Mouse (Mus musculus) liver, embryonic 16.5 days (tissue): ENCODE measurements around the gene Lats2. TPM values are rescaled to one million over a fixed set of nuclear protein-coding genes. Genes with fewer than 3 reads are reported as not detected.
A peak's percentile ranks its signal among the peaks of the same experiment; 100 is the strongest.
"Not testable (repeated sequence)": the region's sequence is repeated elsewhere in the genome, so short reads cannot be mapped to it uniquely, and the experiment has no call there.

Source experiments
- ATAC-seq: fragments of 200-750 bp; cut with Nextera tagmentation; 2 replicates; pipeline ENCODE4 v1.8.0; 2017; ENCODE audit warnings: low read depth, mild to moderate bottlenecking, moderate number of reproducible peaks, moderate library complexity
- H3K27ac ChIP-seq: fragments of 300-500 bp; sonication (generic); 2 replicates; pipeline ENCODE4 v1.5.1; 2014; ENCODE audit warnings: mild to moderate bottlenecking, low read length
- H3K27me3 ChIP-seq: fragments of 300-500 bp; sonication (generic); 2 replicates; pipeline ENCODE4 v1.6.1; 2014; ENCODE audit warnings: low read depth, low read length, mixed read lengths; ENCODE audit not compliant: control insufficient read depth, insufficient read depth
- H3K36me3 ChIP-seq: fragments of 300-500 bp; sonication (generic); 2 replicates; pipeline ENCODE4 v1.6.1; 2014; ENCODE audit warnings: mild to moderate bottlenecking; ENCODE audit not compliant: control insufficient read depth, insufficient read depth
- H3K4me1 ChIP-seq: fragments of 300-500 bp; sonication (generic); 2 replicates; pipeline ENCODE4 v1.6.1; 2014; ENCODE audit warnings: low read depth, low read length, mixed read lengths; ENCODE audit not compliant: control insufficient read depth
- H3K4me2 ChIP-seq: fragments of 300-500 bp; sonication (generic); 2 replicates; pipeline ENCODE4 v1.6.1; 2014; ENCODE audit warnings: low read depth, low read length, mixed read lengths
- H3K4me3 ChIP-seq: fragments of 300-500 bp; sonication (generic); 2 replicates; pipeline ENCODE4 v1.5.1; 2014; ENCODE audit warnings: low read depth, mild to moderate bottlenecking, low read length
- H3K9ac ChIP-seq: fragments of 300-500 bp; sonication (generic); 2 replicates; pipeline ENCODE4 v1.6.1; 2014; ENCODE audit warnings: low read depth, low read length
- H3K9me3 ChIP-seq: fragments of 300-500 bp; sonication (generic); replicated peaks from 2 replicates; pipeline ENCODE4 v1.6.1; 2016; ENCODE audit warnings: low read length; ENCODE audit not compliant: control insufficient read depth
- WGBS: fragments of 180-500 bp; shearing (Covaris S2); extraction: QIAGEN DNeasy Blood & Tissue Kit; methylation state at CpG from one replicate; pipeline ENCODE4 v1.1.7; 2014; ENCODE audit not compliant: insufficient replicate concordance; 5-methylcytosine and 5-hydroxymethylcytosine counted together
- polyA plus RNA-seq: library from polyadenylated mRNA; unstranded; fragments of >200 nt; fragmentation: Nextera tagmentation; extraction: Ambion mirVana; gene quantifications from 2 replicates; pipeline ENCODE4 v1.2.1, GENCODE M21; 2015

Lats2 gene
- polyA plus RNA-seq, 1 experiment from 2014 or later, result 6.1 TPM

DNA sequence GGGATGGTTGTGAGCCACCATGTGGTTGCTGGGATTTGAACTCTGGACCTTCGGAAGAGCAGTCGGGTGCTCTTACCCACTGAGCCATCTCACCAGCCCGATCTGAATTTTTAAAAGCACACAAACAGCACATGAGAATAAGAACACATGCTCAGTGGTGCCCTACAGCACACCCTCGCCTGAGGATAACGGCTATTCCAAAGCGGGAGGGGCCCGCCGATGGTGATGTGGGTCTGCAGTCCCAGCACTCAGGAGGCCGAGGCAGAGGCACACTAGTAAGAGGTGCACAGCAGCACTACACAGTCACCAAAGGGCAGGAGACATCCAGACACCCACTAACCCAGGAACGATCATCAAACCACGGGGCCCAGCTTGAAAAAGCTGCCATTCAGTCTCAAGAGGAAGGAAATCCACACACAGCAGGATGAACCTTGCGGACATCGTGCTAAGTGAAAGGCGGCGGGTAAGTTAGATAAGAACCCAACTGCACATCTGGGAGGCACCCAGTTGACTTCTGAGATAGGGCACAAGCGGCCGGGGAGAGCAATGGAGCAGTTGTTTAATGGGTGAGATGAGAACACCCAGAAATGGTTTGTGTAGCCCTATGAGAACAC lies 65.6 kb downstream of the Lats2 start:
- WGBS, result 22% methylated on average over 17 of the region's 17 CpGs
- ATAC-seq, result peak; percentile 96
- H3K9ac ChIP-seq, result peak overlapping the region; percentile 61
- H3K9me3 ChIP-seq, result no peaks in the 10 kb centered on the region
- peak overlapping the region; percentile 43 for H3K4me3 ChIP-seq
- H3K4me2 ChIP-seq, result peak overlapping the region; percentile 63
- H3K27me3 ChIP-seq, result no peaks in the 10 kb centered on the region
- H3K36me3 ChIP-seq, result peaks cover 25% of the 10 kb centered on the region
- H3K27ac ChIP-seq, result peak overlapping the region; percentile 91
- peaks cover 19% of the 10 kb centered on the region for H3K4me1 ChIP-seq

DNA sequence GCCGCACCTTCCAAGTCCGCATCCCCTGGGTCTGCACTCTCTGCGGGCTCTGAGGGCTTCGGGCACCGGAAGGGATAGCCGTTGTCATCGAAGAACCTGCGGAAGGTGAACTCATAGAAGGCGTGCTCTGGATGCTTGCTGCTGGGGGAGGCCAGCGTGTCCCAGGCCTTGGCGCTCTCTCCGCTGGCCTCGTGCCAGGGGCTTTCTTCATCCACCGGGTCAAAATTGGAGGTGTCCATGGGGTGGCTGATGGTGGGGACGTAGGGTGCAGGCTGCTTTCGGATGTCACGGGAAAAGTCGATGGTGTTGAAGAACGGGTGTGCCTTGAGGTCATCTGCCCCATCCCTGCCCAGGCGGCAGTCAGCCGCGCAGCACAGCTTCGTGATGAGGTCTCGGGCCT lies 66.9 kb downstream of the Lats2 start:
- Histone ChIP-seq H3K9me3 (no peaks in the 10 kb centered on the region), H3K27ac (no peak overlapping the region), H3K4me1 (peaks cover 19% of the 10 kb centered on the region), H3K4me2 (no peak overlapping the region), H3K27me3 (no peaks in the 10 kb centered on the region), H3K36me3 (peaks cover 25% of the 10 kb centered on the region), H3K9ac (no peak overlapping the region), H3K4me3 (no peak overlapping the region)
- 91% methylated on average over 24 of the region's 24 CpGs for WGBS
- ATAC-seq, result no peak

DNA sequence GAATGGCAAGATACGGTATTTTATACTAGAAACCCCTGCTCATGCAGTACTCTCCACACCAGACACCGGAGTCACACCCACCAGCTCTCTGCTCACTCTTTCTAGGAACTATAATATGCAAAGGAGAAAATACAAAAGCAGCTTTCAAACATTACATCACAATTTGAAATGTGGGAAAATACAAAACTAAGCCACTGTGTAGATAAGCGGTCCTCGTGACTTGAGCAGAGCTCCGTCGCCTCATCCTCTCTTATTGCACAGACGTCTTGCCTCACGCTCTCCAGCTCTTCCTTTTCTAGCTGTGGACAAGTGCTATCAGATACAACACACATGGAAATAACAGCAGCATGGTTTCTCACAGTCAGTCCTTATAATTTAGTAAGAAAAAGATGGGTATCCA lies 67.5 kb downstream of the Lats2 start:
- H3K9ac ChIP-seq, result no peak overlapping the region
- no peaks in the 10 kb centered on the region for H3K9me3 ChIP-seq
- peak overlapping the region; percentile 10; the same call in 1 of the 2 replicates for H3K27ac ChIP-seq
- H3K36me3 ChIP-seq, result peaks cover 21% of the 10 kb centered on the region
- no peak overlapping the region for H3K4me2 ChIP-seq
- no peak overlapping the region for H3K4me3 ChIP-seq
- ATAC-seq, result no peak
- H3K4me1 ChIP-seq, result peaks cover 19% of the 10 kb centered on the region
- no peaks in the 10 kb centered on the region for H3K27me3 ChIP-seq
- WGBS, result 43% methylated on average over 8 of the region's 8 CpGs

DNA sequence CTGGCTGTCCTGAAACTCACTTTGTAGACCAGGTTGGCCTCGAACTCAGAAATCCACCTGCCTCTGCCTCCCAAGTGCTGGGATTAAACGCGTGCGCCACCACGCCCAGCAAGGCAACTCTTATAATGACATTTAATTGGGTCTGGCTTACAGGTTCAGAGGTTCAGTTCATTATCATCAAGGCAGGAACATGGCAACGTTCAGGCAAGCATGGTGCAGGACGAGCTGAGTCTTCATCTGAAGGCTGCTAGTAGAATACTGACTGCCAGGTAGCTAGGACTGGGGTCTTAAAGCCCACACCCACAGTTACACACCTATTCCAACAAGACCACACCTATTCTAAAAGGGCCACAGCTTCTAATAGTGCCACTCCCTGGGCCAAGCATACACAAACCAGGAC lies 70.1 kb downstream of the Lats2 start:
- H3K27ac ChIP-seq, H3K9me3 ChIP-seq, ATAC-seq: not testable (repeated sequence)

DNA sequence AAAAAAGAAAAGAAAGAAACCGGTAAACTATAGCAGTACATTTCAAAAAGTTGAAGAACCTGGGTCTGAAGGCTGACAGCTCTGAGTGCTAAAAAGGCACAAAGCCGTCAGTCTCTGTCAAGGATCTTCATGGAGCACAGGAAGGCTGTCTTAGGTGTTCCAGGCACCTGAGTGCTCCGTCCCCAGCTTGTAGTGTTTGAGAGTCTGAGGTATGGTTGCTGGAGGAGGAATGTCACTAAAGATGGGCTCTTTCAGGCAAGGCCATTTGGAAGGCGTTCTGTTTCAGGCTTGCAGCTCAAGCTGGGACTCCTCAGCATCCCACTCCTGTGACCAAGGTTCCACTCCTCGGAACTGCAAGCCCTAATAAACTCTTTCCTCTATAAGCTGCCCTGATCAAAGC lies 70.7 kb downstream of the Lats2 start:
- 77% methylated on average over 5 of the region's 5 CpGs for WGBS
- Histone ChIP-seq H3K9me3 (no peaks in the 10 kb centered on the region), H3K9ac (no peak overlapping the region), H3K4me3 (no peak overlapping the region), H3K4me1 (peaks cover 14% of the 10 kb centered on the region), H3K36me3 (peaks cover 12% of the 10 kb centered on the region), H3K4me2 (no peak overlapping the region), H3K27me3 (no peaks in the 10 kb centered on the region), H3K27ac (no peak overlapping the region)
- no peak for ATAC-seq

More for the DNA sequence above, 70.1 kb downstream of the Lats2 start:
- Histone ChIP-seq H3K36me3 (peaks cover 12% of the 10 kb centered on the region), H3K4me1 (peaks cover 19% of the 10 kb centered on the region)
- H3K4me2 ChIP-seq, H3K27me3 ChIP-seq, H3K4me3 ChIP-seq, H3K9ac ChIP-seq: not testable (repeated sequence)
- 83% methylated on average over 7 of the region's 7 CpGs for WGBS

DNA sequence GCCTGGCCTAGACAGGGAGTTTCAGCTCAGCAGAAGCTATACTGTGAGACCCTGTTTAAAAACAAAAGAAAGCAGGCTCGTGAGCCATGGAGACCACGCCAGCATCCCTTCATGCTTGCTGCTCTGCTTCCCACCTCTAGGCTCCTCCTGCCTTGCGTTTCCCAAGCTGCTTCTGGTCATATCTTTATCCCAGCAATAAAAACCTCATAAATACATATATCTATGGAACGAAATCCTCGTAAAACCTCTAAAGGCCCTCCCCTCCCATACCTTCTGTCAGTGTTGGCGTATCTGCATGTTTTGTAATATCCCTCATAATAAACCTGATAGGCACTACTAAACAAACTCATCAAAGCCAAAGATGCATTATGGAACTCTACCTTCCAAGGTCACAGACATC lies 71.5 kb downstream of the Lats2 start:
- Histone ChIP-seq H3K9ac (no peak overlapping the region), H3K27ac (no peak overlapping the region), H3K4me2 (no peak overlapping the region), H3K36me3 (peaks cover 12% of the 10 kb centered on the region), H3K9me3 (no peaks in the 10 kb centered on the region), H3K27me3 (no peaks in the 10 kb centered on the region), H3K4me1 (peaks cover 8% of the 10 kb centered on the region), H3K4me3 (no peak overlapping the region)
- ATAC-seq, result no peak
- 80% methylated on average over 6 of the region's 6 CpGs for WGBS

DNA sequence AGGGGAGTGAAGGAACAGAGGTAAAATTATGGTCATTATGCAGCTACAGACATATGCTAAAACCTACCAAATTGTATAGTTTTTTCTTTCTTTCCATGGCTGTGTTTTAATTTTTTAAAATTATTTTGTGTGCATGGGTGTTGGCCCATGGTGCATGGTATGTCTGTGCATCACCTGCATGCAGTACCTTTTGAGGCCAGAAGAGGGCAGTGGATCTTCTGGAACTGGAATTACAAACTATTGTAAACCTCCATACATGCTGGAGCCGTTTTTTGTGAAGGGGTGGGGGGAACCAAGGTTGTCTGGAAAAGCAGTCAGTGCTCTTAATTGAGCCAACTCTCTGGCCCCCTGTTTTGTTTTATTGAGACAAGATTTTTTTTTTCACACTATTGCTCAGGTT lies 73.6 kb downstream of the Lats2 start:
- 0 out of 2 replicates have a peak, but pooled peaks cover 2% of the 10 kb centered on the region for H3K36me3 ChIP-seq
- WGBS, result 2% methylated on average over 1 of the region's 1 CpGs
- no peaks in the 10 kb centered on the region for H3K27me3 ChIP-seq
- no peaks in the 10 kb centered on the region for H3K4me1 ChIP-seq
- H3K9ac ChIP-seq, result no peak overlapping the region
- H3K9me3 ChIP-seq, result no peaks in the 10 kb centered on the region
- no peak overlapping the region for H3K4me3 ChIP-seq
- ATAC-seq, result peak; percentile 54
- no peak overlapping the region for H3K4me2 ChIP-seq
- no peak overlapping the region for H3K27ac ChIP-seq

DNA sequence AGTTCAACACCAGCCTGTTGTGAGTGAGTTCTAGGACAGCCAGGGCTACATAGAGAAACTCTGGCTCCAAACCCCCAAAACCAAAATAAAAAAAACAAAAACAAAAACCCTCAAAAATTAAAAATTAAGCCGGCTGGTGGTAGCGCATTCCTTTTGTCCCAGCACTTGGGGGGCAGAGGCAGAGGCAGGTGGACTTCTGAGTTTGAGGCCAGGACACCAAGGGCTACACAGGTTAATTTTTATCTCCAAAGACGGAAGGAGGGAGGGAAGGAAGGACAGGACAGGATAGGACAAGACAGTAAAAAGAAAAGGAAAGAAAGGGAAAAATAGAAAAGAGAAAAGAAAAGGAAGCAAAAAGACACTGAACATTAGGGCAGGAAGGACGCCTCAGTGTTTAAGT lies 75.4 kb downstream of the Lats2 start:
- Histone ChIP-seq H3K36me3 (no peaks in the 10 kb centered on the region), H3K4me2 (no peak overlapping the region), H3K4me1 (no peaks in the 10 kb centered on the region), H3K9ac (no peak overlapping the region), H3K27ac (no peak overlapping the region), H3K4me3 (no peak overlapping the region), H3K9me3 (no peaks in the 10 kb centered on the region), H3K27me3 (no peaks in the 10 kb centered on the region)
- ATAC-seq, result no peak
- 76% methylated on average over 4 of the region's 4 CpGs for WGBS

DNA sequence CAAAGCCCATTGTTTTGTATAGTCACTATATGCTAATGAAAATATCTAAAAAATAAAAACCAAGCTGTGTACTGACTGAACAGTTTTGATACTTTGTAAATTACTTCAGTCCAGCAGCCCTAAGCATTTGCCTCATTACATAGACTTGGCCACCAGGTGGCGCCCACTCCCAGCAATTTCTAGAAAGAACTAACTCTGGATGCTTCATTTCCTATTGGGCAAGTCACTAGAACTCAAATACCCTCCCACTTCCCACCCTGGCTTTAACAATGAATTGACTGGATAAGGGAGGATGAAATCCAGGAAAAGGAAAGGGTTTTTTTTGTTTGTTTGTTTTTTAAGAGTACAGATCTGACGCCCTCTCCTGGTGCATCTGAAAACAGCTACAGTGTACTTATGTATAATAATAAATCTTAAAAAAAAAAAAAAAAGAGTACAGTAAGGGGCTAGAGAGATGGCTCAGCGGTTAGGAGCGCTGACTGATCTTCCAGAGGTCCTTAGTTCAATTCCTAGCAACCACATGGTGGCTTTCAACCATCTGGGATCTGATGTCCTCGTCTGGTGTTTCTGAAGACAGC lies 78.1 kb downstream of the Lats2 start:
- Histone ChIP-seq H3K4me2 (no peak overlapping the region), H3K4me1 (no peaks in the 10 kb centered on the region), H3K27me3 (no peaks in the 10 kb centered on the region), H3K36me3 (no peaks in the 10 kb centered on the region), H3K9ac (no peak overlapping the region), H3K4me3 (no peak overlapping the region), H3K9me3 (no peaks in the 10 kb centered on the region), H3K27ac (no peak overlapping the region)
- WGBS, result 31% methylated on average over 5 of the region's 5 CpGs
- peak; percentile 37; the same call in 1 of the 2 replicates for ATAC-seq
